Mouse (Mus musculus) Patski (cell line): ENCODE measurements around the gene Angptl1. TPM values are rescaled to one million over a fixed set of nuclear protein-coding genes. Genes with fewer than 3 reads are reported as not detected.
A peak's percentile ranks its signal among the peaks of the same experiment; 100 is the strongest.

ENCODE experiments used
- ATAC-seq: fragments of 100-300 bp; one replicate; pipeline ENCODE4 v1.8.0; 2021
- CTCF ChIA-PET: fragments of 350-600 bp; sonication (Branson Sonifier 250); formaldehyde crosslinking; loops from one replicate; lab custom pipeline; 2022; ENCODE audit warnings: inconsistent platforms; lab: Charles Lee
- POLR2A ChIA-PET: fragments of 350-600 bp; sonication (Branson Sonifier 250); formaldehyde crosslinking; loops from one replicate; lab custom pipeline; 2022; ENCODE audit warnings: antibody characterized with exemption, inconsistent platforms; lab: Charles Lee
- DNase-seq: peaks from one replicate; pipeline ENCODE4 v3.0.0-alpha.2; 2011; ENCODE audit warnings: low read depth, low spot score
- H3K27me3 ChIP-seq: fragments of 371-371 bp; one replicate; pipeline ENCODE4 v1.5.1; 2021
- CTCF ChIP-seq: fragments of 100-300 bp; IDR thresholded peaks from one replicate; pipeline ENCODE4 v1.5.1; 2021
- in situ Hi-C: fragments of 300-500 bp; cut with MboI; formaldehyde crosslinking; loops from 3 replicates; pipeline ENCODE4 v1.11.1; 2018; ENCODE audit warnings: low pct_unique_long_range_greater_than_20kb, mixed read lengths
- polyA plus RNA-seq: library from polyadenylated mRNA; unstranded; gene quantifications from one replicate; pipeline ENCODE4 v1.2.3, GENCODE M21; 2021

Gene Angptl1
- polyA plus RNA-seq, 1 experiment from 2014 or later, result 0.10 TPM

- in situ Hi-C loops, result loop anchor here (10.0 kb wide), 1 partner anchor 376 kb away; no protein-coding TSS in a partner anchor
- CTCF ChIA-PET, result interaction anchor here (1.0 to 2.3 kb wide), 3 partner anchors 8 to 168 kb away, joined by 3 to 6 read pairs (median 6); no protein-coding TSS in a partner anchor
Observed at GRCm38 (mm10) chr1:156909265-156909664, 70.9 kb downstream of the Angptl1 start.

DNA sequence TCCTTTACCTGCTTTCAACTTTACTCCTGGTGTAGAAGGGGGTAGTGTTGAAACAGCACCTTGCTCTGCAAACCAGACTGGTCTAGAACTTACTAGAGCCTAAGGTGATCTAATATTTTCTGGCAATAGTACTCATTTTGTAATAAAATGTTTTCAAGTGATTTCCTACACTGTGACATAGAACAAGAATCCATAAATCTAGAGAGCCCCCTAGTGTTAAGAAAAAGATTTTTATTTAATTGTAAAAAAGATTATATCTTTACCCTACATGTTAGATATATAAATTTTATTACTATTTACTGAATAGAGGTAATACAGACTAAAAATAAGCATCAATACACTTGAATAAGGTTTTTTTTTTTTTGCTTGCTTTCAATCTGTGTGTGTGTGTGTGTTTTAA lies 71.5 kb downstream of the Angptl1 start:
- DNase-seq, result no peak
- ChIA-PET POLR2A (no interaction called here), CTCF (interaction anchor here (2.3 kb wide), 1 partner anchor 157 kb away, joined by 6 read pairs; no protein-coding TSS in a partner anchor)
- no peaks in the 10 kb centered on the region for H3K27me3 ChIP-seq
- peak; percentile 30 for TF ChIP-seq CTCF
- in situ Hi-C loops, result loop anchor here (10.0 kb wide), 1 partner anchor 375 kb away; no protein-coding TSS in a partner anchor
- ATAC-seq, result no peak

More at GRCm38 (mm10) chr1:156909265-156909664, 70.9 kb downstream of the Angptl1 start:
- H3K27me3 ChIP-seq, result no peaks in the 10 kb centered on the region
- no peak for TF ChIP-seq CTCF
- no peak for ATAC-seq
- DNase-seq, result no peak
- POLR2A ChIA-PET, result no interaction called here

Other genes starting within 250 kb of the Angptl1 start
- 29.5 TPM for gene Tor3a, start 164.2 kb upstream of the Angptl1 start, polyA plus RNA-seq
- 53.2 TPM for gene Fam20b, start 119.5 kb upstream of the Angptl1 start, polyA plus RNA-seq
- gene Ralgps2, start 101.1 kb downstream of the Angptl1 start, polyA plus RNA-seq, result 7.4 TPM